Comparison of ENCODE assay signal across 16 mouse cellular contexts in genomic region chr12:109742486-109742885, GRCm38 (mm10).
DNase-seq lines count a peak whose midpoint lies in the region; ATAC-seq and TF ChIP-seq lines count a peak whose summit lies in the region.
"Had no signal": no experiment of that assay in that cellular context is flagged by ENCODE, and none has a peak within 500 bp of the region (broad histone marks: within the 10 kb centered on the region; RNA-seq: fewer than 3 reads in every experiment).

No protein-coding gene starts in this region.

- no peak overlapping the region for H3K4me3 ChIP-seq in liver, embryonic 16.5 days (ENCODE audit: low read depth, low read length)
- H3K4me3 ChIP-seq in liver, embryonic 12.5 days = no peak overlapping the region
- H3K4me3 ChIP-seq in forebrain, postnatal 0 days (ENCODE audit: low read depth, low read length) = no peak overlapping the region
- H3K4me3 ChIP-seq: embryonic facial prominence, embryonic 10.5 days; embryonic facial prominence, embryonic 12.5 days; forebrain, embryonic 13.5 days; forebrain, embryonic 15.5 days had no signal

- ATAC-seq in liver, embryonic 16.5 days (ENCODE audit: low read depth) = peak; percentile 5; the same call in 1 of the 2 replicates
- ATAC-seq in liver, embryonic 12.5 days = no peak
- ATAC-seq in forebrain, postnatal 0 days = no peak
- ATAC-seq: forebrain, embryonic 13.5 days; forebrain, embryonic 15.5 days had no signal

- no peaks in the 10 kb centered on the region for H3K27me3 ChIP-seq in liver, embryonic 16.5 days (ENCODE audit: control insufficient read depth, insufficient read depth, low read depth, low read length)
- no peaks in the 10 kb centered on the region for H3K27me3 ChIP-seq in liver, embryonic 12.5 days (replicated peaks)
- no peaks in the 10 kb centered on the region for H3K27me3 ChIP-seq in forebrain, postnatal 0 days (ENCODE audit: insufficient read depth, low read length)
- H3K27me3 ChIP-seq: embryonic facial prominence, embryonic 12.5 days; forebrain, embryonic 13.5 days; forebrain, embryonic 15.5 days had no signal

- no peak overlapping the region for H3K4me2 ChIP-seq in liver, embryonic 16.5 days (ENCODE audit: low read depth, low read length)
- H3K4me2 ChIP-seq in liver, embryonic 12.5 days = no peak overlapping the region
- no peak overlapping the region for H3K4me2 ChIP-seq in forebrain, postnatal 0 days (ENCODE audit: low read depth)
- H3K4me2 ChIP-seq: embryonic facial prominence, embryonic 12.5 days; forebrain, embryonic 13.5 days; forebrain, embryonic 15.5 days had no signal

- H3K27ac ChIP-seq in liver, embryonic 16.5 days (ENCODE audit: low read length) = no peak overlapping the region
- no peak overlapping the region for H3K27ac ChIP-seq in liver, embryonic 12.5 days
- H3K27ac ChIP-seq in forebrain, postnatal 0 days (ENCODE audit: low read depth, low read length) = no peak overlapping the region
- H3K27ac ChIP-seq: embryonic facial prominence, embryonic 10.5 days; embryonic facial prominence, embryonic 12.5 days; forebrain, embryonic 13.5 days; forebrain, embryonic 15.5 days had no signal

- no peaks in the 10 kb centered on the region for H3K36me3 ChIP-seq in liver, embryonic 16.5 days (ENCODE audit: control insufficient read depth, insufficient read depth)
- H3K36me3 ChIP-seq in liver, embryonic 12.5 days = peaks cover 31% of the 10 kb centered on the region
- peaks cover 31% of the 10 kb centered on the region for H3K36me3 ChIP-seq in forebrain, postnatal 0 days (ENCODE audit: insufficient read depth)

- 78% methylated on average over 11 of the region's 11 CpGs for WGBS in liver, embryonic 16.5 days (ENCODE audit: insufficient replicate concordance)
- 85% methylated on average over 11 of the region's 11 CpGs for WGBS in liver, embryonic 12.5 days (ENCODE audit: insufficient replicate concordance)
- WGBS in forebrain, postnatal 0 days = 95% methylated on average over 11 of the region's 11 CpGs

- H3K9me3 ChIP-seq in liver, embryonic 16.5 days (replicated peaks; ENCODE audit: control insufficient read depth, low read length) = no peaks in the 10 kb centered on the region; the same call in 1 of the 2 replicates
- no peaks in the 10 kb centered on the region for H3K9me3 ChIP-seq in liver, embryonic 12.5 days (replicated peaks)
- H3K9me3 ChIP-seq in forebrain, postnatal 0 days (ENCODE audit: low read length) = no peaks in the 10 kb centered on the region
- H3K9me3 ChIP-seq: embryonic facial prominence, embryonic 10.5 days; embryonic facial prominence, embryonic 12.5 days; forebrain, embryonic 13.5 days; forebrain, embryonic 15.5 days had no signal

- DNase-seq in heart, adult 11 months = peak; percentile 79
- no peak for DNase-seq in heart, adult 18-20 months
- no peak for DNase-seq in forebrain, postnatal 0 days
- DNase-seq: adrenal gland, adult 2 months; adrenal gland, postnatal 10 days; adrenal gland, postnatal 25 days; cerebellum, adult 11-12 months; cerebellum, adult 9-10 months; cerebellum, postnatal 10 days; cerebellum, postnatal 25 days had no signal

- no peaks in the 10 kb centered on the region for H3K4me1 ChIP-seq in liver, embryonic 16.5 days (ENCODE audit: control insufficient read depth, low read depth, low read length)
- H3K4me1 ChIP-seq in liver, embryonic 12.5 days = peaks cover 4% of the 10 kb centered on the region; the same call in 1 of the 2 replicates
- H3K4me1 ChIP-seq in forebrain, postnatal 0 days (ENCODE audit: insufficient read depth) = no peaks in the 10 kb centered on the region; the same call in 1 of the 2 replicates

- no peak overlapping the region for H3K9ac ChIP-seq in liver, embryonic 16.5 days (ENCODE audit: low read depth, low read length)
- H3K9ac ChIP-seq in liver, embryonic 12.5 days = no peak overlapping the region
- H3K9ac ChIP-seq in forebrain, postnatal 0 days = no peak overlapping the region
- H3K9ac ChIP-seq: embryonic facial prominence, embryonic 12.5 days; forebrain, embryonic 13.5 days; forebrain, embryonic 15.5 days had no signal

- TF ChIP-seq CTCF in forebrain, postnatal 0 days (IDR thresholded peaks at IDR 0.05; ENCODE audit: low read depth) = no peak
